Mouse (Mus musculus) kidney, postnatal 4 days (tissue): ENCODE data around the gene Kcns1.

Source experiments
- DNase-seq, 2 experiments: peaks; one replicate each; pipeline ENCODE4 v3.0.0; 2021; ENCODE audit warnings: mixed read lengths in 2 of 2

Kcns1 gene

DNA sequence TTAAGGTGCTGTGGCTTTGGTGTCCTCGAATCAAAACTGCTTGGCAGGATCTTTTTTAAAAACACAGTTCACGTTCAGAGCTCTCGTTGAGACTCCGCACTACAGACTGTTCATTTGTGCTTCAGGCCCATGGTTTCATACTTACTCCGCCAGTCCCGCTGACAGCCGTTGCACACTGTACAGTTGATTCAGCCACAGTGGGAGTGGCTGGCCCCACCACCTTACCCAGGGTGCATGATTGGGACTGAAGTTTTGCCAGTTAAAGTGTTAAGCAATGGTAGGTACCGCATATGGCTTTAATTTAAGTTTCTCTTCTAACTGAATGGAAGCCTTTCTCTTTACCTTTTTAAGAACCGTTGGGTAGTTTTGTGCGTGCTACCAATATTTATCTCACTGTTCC, 55.4 kb downstream of the Kcns1 start:
- no peak for DNase-seq

DNA sequence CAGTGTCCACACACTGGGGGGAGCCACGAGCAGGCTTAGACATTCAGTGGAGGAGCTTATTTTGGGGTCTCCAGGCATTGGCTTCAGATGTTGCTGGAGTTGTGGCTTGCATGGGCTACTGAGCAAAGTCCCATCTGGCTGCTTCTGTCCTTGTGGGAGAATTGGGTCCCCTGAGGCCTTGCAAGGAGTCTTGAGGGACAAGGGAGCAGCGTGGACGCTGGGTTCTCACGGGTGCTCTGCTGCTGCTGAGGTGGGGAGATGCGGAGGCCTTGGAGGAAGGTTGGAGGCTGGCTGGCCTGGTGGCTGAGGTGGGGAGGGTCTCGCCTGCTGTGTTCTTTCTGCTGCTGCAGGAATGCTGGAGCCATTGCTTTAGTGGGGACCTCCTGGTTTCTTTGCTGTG, 56.9 kb downstream of the Kcns1 start:
- no peak for DNase-seq
